Mouse (Mus musculus): ENCODE results near the gene Utrn. TPM values are rescaled to one million over a fixed set of nuclear protein-coding genes. Genes with fewer than 3 reads are reported as not detected.

Utrn gene
- total and polyA plus RNA-seq, 3 experiments, result 0.31 to 1.1 (median 0.67) TPM

GRCm38 (mm10) chr10:12673309-12673708 is 195.9 kb downstream of the Utrn start:
- Histone ChIP-seq H3K27ac (ENCODE audit: insufficient read depth, low read depth) (no peak overlapping the region), H3K4me1 (ENCODE audit: control insufficient read depth in 1 of 2, insufficient read depth in 2 of 2) (peaks cover 0 to 7% of the 10 kb centered on the region in 2 experiments; a peak in 1 of 4 replicates), H3K36me3 (replicated peaks in 1 of 2; ENCODE audit: control insufficient read depth in 1 of 2, insufficient read depth in 1 of 2, low read length in 1 of 2) (no peaks in the 10 kb centered on the region), H3K4me3 (replicated peaks in 1 of 3; ENCODE audit: low read depth in 2 of 3, low read length in 2 of 3, poor library complexity in 1 of 3) (no peak overlapping the region), H3K4me2 (ENCODE audit: insufficient read depth, low read depth, poor library complexity, severe bottlenecking) (no peak overlapping the region), H3K27me3 (replicated peaks) (no peaks in the 10 kb centered on the region), H3K9me3 (replicated peaks; ENCODE audit: low read length) (no peaks in the 10 kb centered on the region), H3K9ac (ENCODE audit: insufficient read depth, low read depth) (no peak overlapping the region), H3K79me2 (replicated peaks; ENCODE audit: control insufficient read depth, extremely low read depth, insufficient read depth, poor library complexity, severe bottlenecking) (no peaks in the 10 kb centered on the region)
- dilution Hi-C loops (cut with MboI; ENCODE audit: extremely low pct_ligation_motif_present, extremely low pct_unique_long_range_greater_than_20kb, low sequenced_read_pairs) (no loop called here), in situ Hi-C loops (cut with MboI; ENCODE audit: low pct_ligation_motif_present, low pct_unique_long_range_greater_than_20kb, low sequenced_read_pairs) (no loop called here)
- TF ChIP-seq ZNF384 (IDR thresholded peaks at IDR 0.05; ENCODE audit: low read depth, low read length) (no peak), MAX (IDR thresholded peaks at IDR 0.05; ENCODE audit: low read length) (no peak)
- DNase-seq (ENCODE audit: extremely low read depth), result no peak

DNA sequence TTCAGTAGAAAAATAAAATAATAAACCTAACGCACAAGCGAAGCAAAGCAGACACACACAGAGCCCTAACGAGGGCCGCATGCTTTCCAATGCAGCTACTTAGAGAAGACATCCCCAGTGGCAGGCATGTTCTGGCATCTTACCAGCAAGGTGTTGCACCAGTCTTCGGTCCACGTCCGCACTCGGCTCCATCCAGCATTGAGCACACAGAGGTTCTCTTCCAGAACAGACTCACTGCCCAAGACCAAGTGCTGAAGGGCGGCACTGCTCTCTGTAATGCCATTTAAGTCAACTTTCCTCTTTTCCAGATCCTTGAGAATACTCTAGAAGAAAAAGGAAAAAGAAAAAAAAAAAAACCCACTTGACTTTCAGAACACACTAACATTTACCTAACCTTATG is 197.6 kb downstream of the Utrn start:
- Histone ChIP-seq H3K4me3 (replicated peaks in 1 of 3; ENCODE audit: low read depth in 2 of 3, low read length in 2 of 3, poor library complexity in 1 of 3) (no peak overlapping the region), H3K4me2 (ENCODE audit: insufficient read depth, low read depth, poor library complexity, severe bottlenecking) (no peak overlapping the region), H3K9ac (ENCODE audit: insufficient read depth, low read depth) (no peak overlapping the region), H3K4me1 (ENCODE audit: control insufficient read depth in 1 of 2, insufficient read depth in 2 of 2) (peaks cover 0 to 8% of the 10 kb centered on the region in 2 experiments; a peak in 1 of 4 replicates), H3K9me3 (replicated peaks; ENCODE audit: low read length) (no peaks in the 10 kb centered on the region), H3K27ac (ENCODE audit: insufficient read depth, low read depth) (no peak overlapping the region), H3K79me2 (replicated peaks; ENCODE audit: control insufficient read depth, extremely low read depth, insufficient read depth, poor library complexity, severe bottlenecking) (no peaks in the 10 kb centered on the region), H3K27me3 (replicated peaks) (no peaks in the 10 kb centered on the region), H3K36me3 (replicated peaks in 1 of 2; ENCODE audit: control insufficient read depth in 1 of 2, insufficient read depth in 1 of 2, low read length in 1 of 2) (no peaks in the 10 kb centered on the region)
- no peak for TF ChIP-seq KAT2A (IDR thresholded peaks at IDR 0.05; ENCODE audit: insufficient replicate concordance, low read length)
- TF ChIP-seq SIN3A (IDR thresholded peaks at IDR 0.05; ENCODE audit: low read length), result no peak
- no peak for TF ChIP-seq ZC3H11A (IDR thresholded peaks at IDR 0.05; ENCODE audit: low read depth, low read length)
- TF ChIP-seq E2F4 (IDR thresholded peaks at IDR 0.05; ENCODE audit: insufficient replicate concordance, low read depth, low read length), result no peak
- TF ChIP-seq ELF1 (IDR thresholded peaks at IDR 0.05; ENCODE audit: low read depth, low read length), result no peak
- no peak for TF ChIP-seq CTCF (conservative IDR thresholded peaks at IDR 0.05 in 1 of 2, IDR thresholded peaks at IDR 0.05 in 1 of 2; ENCODE audit: low read depth in 2 of 2, low read length in 2 of 2)
- TF ChIP-seq MXI1 (IDR thresholded peaks at IDR 0.05; ENCODE audit: low read depth, low read length), result no peak
- no peak for TF ChIP-seq MEF2A (IDR thresholded peaks at IDR 0.05; ENCODE audit: borderline replicate concordance, low read depth, low read length)
- TF ChIP-seq MAX (IDR thresholded peaks at IDR 0.05; ENCODE audit: low read length), result no peak
- no peak for TF ChIP-seq MYC (IDR thresholded peaks at IDR 0.05; ENCODE audit: low read depth, low read length)
- TF ChIP-seq USF2 (conservative IDR thresholded peaks at IDR 0.05; ENCODE audit: low read depth, low read length), result no peak
- TF ChIP-seq TCF12 (IDR thresholded peaks at IDR 0.05; ENCODE audit: low read depth, low read length), result no peak
- TF ChIP-seq ZKSCAN1 (IDR thresholded peaks at IDR 0.05; ENCODE audit: borderline replicate concordance, low read depth, low read length), result no peak
- dilution Hi-C loops (cut with MboI; ENCODE audit: extremely low pct_ligation_motif_present, extremely low pct_unique_long_range_greater_than_20kb, low sequenced_read_pairs) (no loop called here), in situ Hi-C loops (cut with MboI; ENCODE audit: low pct_ligation_motif_present, low pct_unique_long_range_greater_than_20kb, low sequenced_read_pairs) (no loop called here)
- no peak for DNase-seq (ENCODE audit: extremely low read depth)

- Histone ChIP-seq H3K79me2 (replicated peaks; ENCODE audit: control insufficient read depth, extremely low read depth, insufficient read depth, poor library complexity, severe bottlenecking) (no peaks in the 10 kb centered on the region), H3K27me3 (replicated peaks) (no peaks in the 10 kb centered on the region), H3K27ac (ENCODE audit: insufficient read depth, low read depth) (no peak overlapping the region), H3K9ac (ENCODE audit: insufficient read depth, low read depth) (no peak overlapping the region), H3K4me3 (replicated peaks in 1 of 3; ENCODE audit: low read depth in 2 of 3, low read length in 2 of 3, poor library complexity in 1 of 3) (no peak overlapping the region), H3K36me3 (replicated peaks in 1 of 2; ENCODE audit: control insufficient read depth in 1 of 2, insufficient read depth in 1 of 2, low read length in 1 of 2) (no peaks in the 10 kb centered on the region), H3K4me2 (ENCODE audit: insufficient read depth, low read depth, poor library complexity, severe bottlenecking) (no peak overlapping the region), H3K9me3 (replicated peaks; ENCODE audit: low read length) (peaks cover 4% of the 10 kb centered on the region), H3K4me1 (ENCODE audit: control insufficient read depth in 1 of 2, insufficient read depth in 2 of 2) (peaks cover 0 to 18% of the 10 kb centered on the region in 2 experiments; a peak in 2 of 4 replicates)
- peak; percentile 3 for DNase-seq (ENCODE audit: extremely low read depth)
- in situ Hi-C loops (cut with MboI; ENCODE audit: low pct_ligation_motif_present, low pct_unique_long_range_greater_than_20kb, low sequenced_read_pairs), result no loop called here
- dilution Hi-C loops (cut with MboI; ENCODE audit: extremely low pct_ligation_motif_present, extremely low pct_unique_long_range_greater_than_20kb, low sequenced_read_pairs), result no loop called here
- peak; percentile 31 to 44; a peak in 3 of 4 replicates for TF ChIP-seq CTCF (conservative IDR thresholded peaks at IDR 0.05 in 1 of 2, IDR thresholded peaks at IDR 0.05 in 1 of 2; ENCODE audit: low read depth in 2 of 2, low read length in 2 of 2)
- no peak for TF ChIP-seq ZMIZ1 (IDR thresholded peaks at IDR 0.05; ENCODE audit: low read depth, low read length)
- no peak for TF ChIP-seq NRF1 (IDR thresholded peaks at IDR 0.05; ENCODE audit: low read depth, low read length)
- TF ChIP-seq ZKSCAN1 (IDR thresholded peaks at IDR 0.05; ENCODE audit: borderline replicate concordance, low read depth, low read length), result no peak
- no peak for TF ChIP-seq MAZ (IDR thresholded peaks at IDR 0.05; ENCODE audit: low read depth, low read length)
- TF ChIP-seq POLR2AphosphoS2 (IDR thresholded peaks at IDR 0.05; ENCODE audit: low read depth, low read length), result no peak
- TF ChIP-seq MYC (IDR thresholded peaks at IDR 0.05; ENCODE audit: low read depth, low read length), result no peak
- no peak for TF ChIP-seq NELFE (IDR thresholded peaks at IDR 0.05; ENCODE audit: low read depth, low read length)
- no peak for TF ChIP-seq PAX5 (IDR thresholded peaks at IDR 0.05; ENCODE audit: low read length)
Measured at GRCm38 (mm10) chr10:12662035-12662434, 207.1 kb downstream of the Utrn start.
